Mouse (Mus musculus) heart, adult 2 months (tissue): ENCODE measurements around the gene Opn5. TPM values are rescaled to one million over a fixed set of nuclear protein-coding genes. Genes with fewer than 3 reads are reported as not detected.

Experiments
- DNase-seq, 2 experiments: peaks; one replicate each; pipeline ENCODE4 v3.0.0; 2021
- H3K27ac ChIP-seq: fragments of 200-600 bp; 2 replicates; pipeline ENCODE4 v1.8.1; 2022
- H3K27me3 ChIP-seq: fragments of 200-500 bp; 2 replicates; pipeline ENCODE4 v1.6.1; 2012; ENCODE audit warnings: mild to moderate bottlenecking, low read length, inconsistent platforms, mixed read lengths; ENCODE audit not compliant: control insufficient read depth, insufficient read depth
- H3K36me3 ChIP-seq: fragments of 200-500 bp; 2 replicates; pipeline ENCODE4 v1.6.1; 2012; ENCODE audit warnings: low read length, inconsistent platforms; ENCODE audit not compliant: control insufficient read depth, insufficient read depth
- H3K4me1 ChIP-seq: fragments of 200-500 bp; 2 replicates; pipeline ENCODE4 v1.6.1; 2011; ENCODE audit warnings: low read length; ENCODE audit not compliant: control insufficient read depth, insufficient read depth
- H3K4me3 ChIP-seq: fragments of 200-600 bp; 2 replicates; pipeline ENCODE4 v1.8.1; 2022
- H3K79me2 ChIP-seq: fragments of 200-500 bp; replicated peaks from 2 replicates; pipeline ENCODE4 v1.6.1; 2012; ENCODE audit warnings: mild to moderate bottlenecking, inconsistent platforms, low read length, moderate library complexity, mixed read lengths; ENCODE audit not compliant: control insufficient read depth, insufficient read depth
- H3K9ac ChIP-seq: fragments of 200-500 bp; 2 replicates; pipeline ENCODE4 v1.6.1; 2012; ENCODE audit warnings: low read depth, mild to moderate bottlenecking, control low read depth, inconsistent platforms, low read length, mixed read lengths
- CTCF ChIP-seq: fragments of 200-600 bp; IDR thresholded peaks from 2 replicates; pipeline ENCODE4 v1.8.1; 2022; ENCODE audit warnings: antibody characterized with exemption, mild to moderate bottlenecking, moderate library complexity
- EP300 ChIP-seq: fragments of 200-500 bp; IDR thresholded peaks from 2 replicates; pipeline ENCODE4 v1.6.1; 2011; ENCODE audit warnings: low read depth, low read length, control low read depth; ENCODE audit not compliant: insufficient read depth
- POLR2A ChIP-seq: fragments of 200-500 bp; IDR thresholded peaks from 2 replicates; pipeline ENCODE4 v1.6.1; 2011; ENCODE audit warnings: mild to moderate bottlenecking, low read depth, low read length, control low read depth; ENCODE audit not compliant: insufficient read depth
- WGBS: fragments of 180-500 bp; shearing (Covaris S2); methylation state at CpG from one replicate; pipeline ENCODE4 v1.1.7; 2018; 5-methylcytosine and 5-hydroxymethylcytosine counted together
- intact Hi-C: fragments of 180-260 bp; cut with DNase I; formaldehyde crosslinking; loops from one replicate; pipeline ENCODE4 v1.15.1; 2025
- long read RNA-seq: library from polyadenylated mRNA; stranded (forward); transcript quantifications from one replicate; pipeline ENCODE4 v2.0.0, GENCODE M21; 2021
- polyA plus RNA-seq: library from polyadenylated mRNA; depleted of rRNA; stranded (reverse); fragments of >200 nt; gene quantifications from 2 replicates; pipeline ENCODE4 v1.2.3, GENCODE M21; 2012; rRNA removed
- total RNA-seq, 2 experiments: library from RNA; stranded (reverse); gene quantifications; 2 replicates each; pipeline ENCODE4 v1.2.3; 2021

The Opn5 gene
- total RNA-seq = not detected
- polyA plus RNA-seq = not detected in 2 replicates
- long read RNA-seq = 0 reads

GRCm38 (mm10) chr17:42611295-42611694 lies at the start of gene Opn5:
Opn5 (minus strand) TSS chr17:42611395.
- Histone ChIP-seq H3K4me3 (no peak within 1 kb of the TSS), H3K79me2 (no peaks in the 10 kb centered on the region), H3K27ac (no peak within 1 kb of the TSS), H3K36me3 (no peaks in the 10 kb centered on the region), H3K27me3 (no peaks in the 10 kb centered on the region), H3K4me1 (no peaks in the 10 kb centered on the region), H3K9ac (no peak within 1 kb of the TSS)
- DNase-seq = no peak
- no peak for TF ChIP-seq CTCF
- TF ChIP-seq EP300 = no peak
- no peak for TF ChIP-seq POLR2A
- WGBS = 76% methylated on average over 8 of the region's 8 CpGs
- intact Hi-C loops = loop anchor here (5.0 kb wide), 1 partner anchor 331 kb away; no protein-coding TSS in a partner anchor

- intact Hi-C loops = no loop called here
Measured at GRCm38 (mm10) chr17:42658634-42659422, 47.6 kb upstream of the Opn5 start.

GRCm38 (mm10) chr17:42643416-42643815 lies 32.2 kb upstream of the Opn5 start:
- H3K79me2 ChIP-seq = no peaks in the 10 kb centered on the region
- peak overlapping the region; percentile 64 for H3K27ac ChIP-seq
- no peaks in the 10 kb centered on the region for H3K4me1 ChIP-seq
- intact Hi-C loops = no loop called here
- 47% methylated on average over 3 of the region's 3 CpGs for WGBS
- no peaks in the 10 kb centered on the region; the same call in 1 of the 2 replicates for H3K36me3 ChIP-seq
- TF ChIP-seq CTCF (no peak), POLR2A (no peak), EP300 (no peak)
- H3K27me3 ChIP-seq = no peaks in the 10 kb centered on the region
- no peak overlapping the region for H3K9ac ChIP-seq
- DNase-seq = peak in 1 of 2 experiments; percentile 50
- H3K4me3 ChIP-seq = no peak overlapping the region

More at GRCm38 (mm10) chr17:42658634-42659422, 47.6 kb upstream of the Opn5 start:
- Histone ChIP-seq H3K4me3 (no peak overlapping the region), H3K36me3 (no peaks in the 10 kb centered on the region), H3K27ac (no peak overlapping the region), H3K4me1 (no peaks in the 10 kb centered on the region), H3K9ac (no peak overlapping the region), H3K27me3 (no peaks in the 10 kb centered on the region), H3K79me2 (no peaks in the 10 kb centered on the region)
- TF ChIP-seq CTCF (peak; percentile 85), EP300 (no peak)
- WGBS = 21% methylated on average over 14 of the region's 14 CpGs
- peak; percentile 7 to 38 for DNase-seq

GRCm38 (mm10) chr17:42630206-42630605 lies 19.0 kb upstream of the Opn5 start:
- no peaks in the 10 kb centered on the region for H3K79me2 ChIP-seq
- peak overlapping the region; percentile 52 for H3K27ac ChIP-seq
- TF ChIP-seq EP300 = no peak
- TF ChIP-seq CTCF = no peak
- no peak for TF ChIP-seq POLR2A
- 39% methylated on average over 2 of the region's 2 CpGs for WGBS
- H3K4me1 ChIP-seq = no peaks in the 10 kb centered on the region
- peak in 1 of 2 experiments; percentile 64 for DNase-seq
- no peak overlapping the region for H3K9ac ChIP-seq
- H3K36me3 ChIP-seq = no peaks in the 10 kb centered on the region
- H3K27me3 ChIP-seq = no peaks in the 10 kb centered on the region
- intact Hi-C loops = no loop called here
- H3K4me3 ChIP-seq = no peak overlapping the region

- WGBS = 27% methylated on average over 6 of the region's 6 CpGs
- no peaks in the 10 kb centered on the region for H3K79me2 ChIP-seq
- no peaks in the 10 kb centered on the region for H3K4me1 ChIP-seq
- DNase-seq = no peak
- TF ChIP-seq CTCF (peak; percentile 85), POLR2A (no peak)
- H3K36me3 ChIP-seq = no peaks in the 10 kb centered on the region
- intact Hi-C loops = loop anchor here (1.0 to 5.0 kb wide), 2 partner anchors 169 to 329 kb away; no protein-coding TSS in a partner anchor
- no peaks in the 10 kb centered on the region for H3K27me3 ChIP-seq
- no peak overlapping the region for H3K4me3 ChIP-seq
- H3K9ac ChIP-seq = no peak overlapping the region
- no peak overlapping the region for H3K27ac ChIP-seq
Measured at GRCm38 (mm10) chr17:42613043-42613737, 2.0 kb upstream of the Opn5 start.

- TF ChIP-seq EP300 = no peak
- TF ChIP-seq POLR2A = no peak
- TF ChIP-seq CTCF = no peak
- H3K27ac ChIP-seq = no peak overlapping the region
- no peaks in the 10 kb centered on the region for H3K36me3 ChIP-seq
- no peak overlapping the region for H3K9ac ChIP-seq
- H3K4me3 ChIP-seq = no peak overlapping the region
- WGBS = 60% methylated on average over 3 of the region's 3 CpGs
- no peaks in the 10 kb centered on the region for H3K79me2 ChIP-seq
- DNase-seq = no peak
- H3K4me1 ChIP-seq = no peaks in the 10 kb centered on the region
- intact Hi-C loops = loop anchor here (10.0 kb wide), 1 partner anchor 1633 kb away; no protein-coding TSS in a partner anchor
- H3K27me3 ChIP-seq = no peaks in the 10 kb centered on the region
Measured at GRCm38 (mm10) chr17:42608270-42608669, 2.9 kb downstream of the Opn5 start.
